Mouse (Mus musculus) Muller cell, postnatal 12 days (primary cell): ENCODE results near the gene Slc5a8.

ENCODE experiments used
- DNase-seq: peaks from one replicate; pipeline ENCODE4 v3.0.0-alpha.2; 2015; ENCODE audit errors: inconsistent ontology term

Gene Slc5a8

GRCm38 (mm10) chr10:88978932-88979331 lies 93.1 kb downstream of the Slc5a8 start:
- no peak for DNase-seq
